ENCODE assay signal across 1 mouse cellular context in genomic region chr17:46383294-46384060, GRCm38 (mm10).
A peak's percentile ranks its signal among the peaks of the same experiment; 100 is the strongest.
TF ChIP-seq lines count a peak whose summit lies in the region.

Gene Zfp318 (plus strand): TSS chr17:46383731.

TF ChIP-seq in CH12.LX, 34 proteins besides CTCF, POLR2A, EP300 and RAD21 (continued from another document):
- no peak for TF ChIP-seq CHD1 (IDR thresholded peaks at IDR 0.05; ENCODE audit: low read depth, low read length)
- TF ChIP-seq TCF12 (IDR thresholded peaks at IDR 0.05; ENCODE audit: low read depth, low read length), result peak; percentile 33; the same call in 1 of the 2 replicates
- TF ChIP-seq ELF1 (IDR thresholded peaks at IDR 0.05; ENCODE audit: low read depth, low read length), result peak; percentile 13; the same call in 1 of the 2 replicates
- no peak for TF ChIP-seq PAX5 (IDR thresholded peaks at IDR 0.05; ENCODE audit: low read length)
- no peak for TF ChIP-seq ETS1 (conservative IDR thresholded peaks at IDR 0.05; ENCODE audit: low read depth, low read length)
- TF ChIP-seq GABPA (IDR thresholded peaks at IDR 0.05; ENCODE audit: insufficient replicate concordance, low read depth, low read length), result no peak
- TF ChIP-seq JUN (IDR thresholded peaks at IDR 0.05; ENCODE audit: insufficient read depth, low read depth, low read length), result no peak
- peak; percentile 87 for TF ChIP-seq USF2 (conservative IDR thresholded peaks at IDR 0.05; ENCODE audit: low read depth, low read length)
- TF ChIP-seq SIN3A (IDR thresholded peaks at IDR 0.05; ENCODE audit: low read length), result no peak
- TF ChIP-seq BHLHE40 (IDR thresholded peaks at IDR 0.05; ENCODE audit: low read depth, low read length), result 0 out of 2 replicates have a peak, but pooled peaks have one; percentile 3
